Mouse (Mus musculus) cerebral cortex, adult 2 months (tissue): ENCODE results near the gene Gm44511.

Experiments used
- WGBS: fragments of 180-500 bp; shearing (Covaris S2); methylation state at CpG from one replicate; pipeline ENCODE4 v1.1.7; 2018; 5-methylcytosine and 5-hydroxymethylcytosine counted together

Gm44511 gene

GRCm38 (mm10) chr6:128841327-128842089 lies 15.4 kb upstream of the Gm44511 start:
- WGBS, result 38% methylated on average over 4 of the region's 4 CpGs

- WGBS, result 88% methylated on average over 3 of the region's 3 CpGs
Measured at GRCm38 (mm10) chr6:128840669-128841068, 14.6 kb upstream of the Gm44511 start.

GRCm38 (mm10) chr6:128839921-128840320 lies 13.8 kb upstream of the Gm44511 start:
- WGBS, result 57% methylated on average over 7 of the region's 7 CpGs

- WGBS, result under 1% methylated on average over 17 of the region's 17 CpGs
Measured at GRCm38 (mm10) chr6:128839266-128839771, 13.2 kb upstream of the Gm44511 start.

GRCm38 (mm10) chr6:128838342-128839265 lies 12.5 kb upstream of the Gm44511 start:
- WGBS, result under 1% methylated on average over 49 of the region's 49 CpGs

GRCm38 (mm10) chr6:128837454-128838341 lies 11.6 kb upstream of the Gm44511 start:
- 2% methylated on average over 14 of the region's 14 CpGs for WGBS

GRCm38 (mm10) chr6:128836955-128837334 lies 10.8 kb upstream of the Gm44511 start:
- 81% methylated on average over 6 of the region's 6 CpGs for WGBS

- 69% methylated on average over 8 of the region's 8 CpGs for WGBS
Measured at GRCm38 (mm10) chr6:128836191-128836954, 10.3 kb upstream of the Gm44511 start.

- 95% methylated on average over 4 of the region's 4 CpGs for WGBS
Measured at GRCm38 (mm10) chr6:128835571-128835970, 9.5 kb upstream of the Gm44511 start.

GRCm38 (mm10) chr6:128833046-128833445 lies 6.9 kb upstream of the Gm44511 start:
- WGBS, result 87% methylated on average over 10 of the region's 10 CpGs

GRCm38 (mm10) chr6:128829837-128830236 lies 3.7 kb upstream of the Gm44511 start:
- WGBS, result 55% methylated on average over 4 of the region's 4 CpGs

GRCm38 (mm10) chr6:128826781-128827180 lies 666 bp upstream of the Gm44511 start:
- 84% methylated on average over 3 of the region's 3 CpGs for WGBS

- WGBS, result 67% methylated on average over 4 of the region's 4 CpGs
Measured at GRCm38 (mm10) chr6:128818083-128818802, 7.9 kb downstream of the Gm44511 start.

GRCm38 (mm10) chr6:128808532-128808931 lies 17.6 kb downstream of the Gm44511 start:
- WGBS, result 81% methylated on average over 5 of the region's 5 CpGs

- 72% methylated on average over 3 of the region's 3 CpGs for WGBS
Measured at GRCm38 (mm10) chr6:128807021-128807420, 19.1 kb downstream of the Gm44511 start.

- WGBS, result 64% methylated on average over 7 of the region's 7 CpGs
Measured at GRCm38 (mm10) chr6:128804823-128805640, 21.1 kb downstream of the Gm44511 start.

- WGBS, result 4% methylated on average over 26 of the region's 26 CpGs
Measured at GRCm38 (mm10) chr6:128802999-128803857, 22.9 kb downstream of the Gm44511 start.

GRCm38 (mm10) chr6:128802557-128802956 lies 23.6 kb downstream of the Gm44511 start:
- WGBS, result 8% methylated on average over 10 of the region's 10 CpGs
